Mouse (Mus musculus) CD4-positive, CD25-positive, alpha-beta regulatory T cell, adult 4 months (primary cell): ENCODE results near the gene Sh3gl1. TPM values are rescaled to one million over a fixed set of nuclear protein-coding genes. Genes with fewer than 3 reads are reported as not detected.
"Not testable (repeated sequence)": the region's sequence is repeated elsewhere in the genome, so short reads cannot be mapped to it uniquely, and the experiment has no call there.

ENCODE experiments used
- ATAC-seq: one replicate; pipeline ENCODE4 v1.8.0; 2017
- polyA plus RNA-seq, 2 experiments: library from polyadenylated mRNA; unstranded; fragments of 100-300 nt; shearing (Covaris generic); gene quantifications; one replicate each; pipeline ENCODE4 v1.2.1; 2017

Sh3gl1 gene
- 100 to 1,000 TPM in 1 of 2 experiments, 10 to 100 TPM in 1; 93.7 to 110 TPM for polyA plus RNA-seq

DNA sequence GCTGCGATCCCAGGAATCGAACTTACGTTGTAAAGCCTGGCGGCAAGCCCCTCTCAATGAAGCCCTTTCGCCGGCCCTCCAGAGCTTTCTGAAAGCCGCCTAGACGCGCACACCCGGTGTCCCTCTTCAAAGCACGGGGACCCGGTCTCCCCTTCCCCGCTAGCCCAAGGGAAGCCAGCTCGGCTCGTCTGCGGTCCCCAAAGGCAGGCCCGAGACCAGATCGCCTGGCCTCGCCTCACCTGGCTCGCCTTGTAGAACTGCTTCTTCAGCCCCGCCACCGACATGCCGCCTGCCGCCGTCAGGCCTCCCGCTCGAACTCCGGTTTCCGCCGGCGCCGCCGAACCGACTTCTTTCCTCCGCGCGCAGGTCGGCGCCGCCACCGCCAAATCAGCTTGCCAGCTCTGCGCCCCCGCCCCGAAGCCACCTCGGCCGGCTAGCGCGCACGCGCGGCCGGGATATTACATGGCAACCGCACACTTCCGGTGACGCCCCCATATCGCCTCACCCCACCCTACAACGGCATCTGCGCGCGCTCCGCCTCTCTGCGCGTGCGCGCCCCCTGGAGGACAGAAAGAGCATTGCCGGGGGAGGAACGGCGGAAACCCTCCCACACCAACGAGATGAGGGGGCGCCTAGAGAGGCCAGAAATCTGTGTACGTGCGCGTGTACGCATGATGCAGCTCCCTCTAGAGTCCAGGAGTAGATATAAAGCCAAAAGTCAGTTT lies at the start of gene Sh3gl1:
Sh3gl1 (minus strand) TSS at position 460 of the 725 bp plus-strand sequence.
- ATAC-seq, result peak; percentile 81

DNA sequence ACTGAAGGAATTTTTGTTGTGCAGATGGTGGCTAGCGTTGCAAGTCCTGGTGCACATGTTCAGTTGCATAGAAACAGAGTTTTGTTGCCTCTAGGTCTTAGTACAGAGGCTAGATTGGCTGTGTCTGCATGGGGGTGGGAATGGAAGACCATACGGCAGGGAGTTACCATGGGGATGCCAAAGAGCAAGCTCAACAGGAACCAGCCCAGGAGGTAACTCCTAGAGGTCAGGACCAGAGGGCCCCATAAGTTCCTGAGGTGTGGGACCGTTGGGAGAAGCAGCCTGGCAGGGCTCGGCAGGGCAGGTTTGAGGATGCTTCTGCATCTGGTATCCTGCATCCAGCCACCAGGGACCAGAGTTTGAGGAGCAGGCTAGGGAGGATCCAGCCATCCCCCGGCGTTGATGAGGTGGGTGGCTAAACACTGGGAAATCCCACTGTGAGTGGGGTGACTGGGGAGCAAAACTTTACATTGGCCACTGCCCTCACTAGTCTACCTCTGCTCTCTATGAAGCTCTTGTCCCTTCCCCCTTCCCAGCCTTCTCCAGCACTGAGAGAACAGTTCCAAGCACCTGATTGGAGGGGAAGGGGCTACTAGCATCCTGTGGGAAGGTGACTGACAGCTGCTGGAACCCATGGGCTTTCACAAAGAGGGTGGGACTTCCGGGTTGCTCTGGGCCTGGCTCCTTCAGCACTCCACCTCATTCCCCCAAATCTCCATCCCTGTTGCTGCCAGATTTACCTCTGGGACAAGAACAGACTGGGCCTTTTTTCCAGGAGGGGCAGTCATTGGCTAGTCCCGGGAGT lies 44.5 kb upstream of the Sh3gl1 start:
- ATAC-seq, result no peak

DNA sequence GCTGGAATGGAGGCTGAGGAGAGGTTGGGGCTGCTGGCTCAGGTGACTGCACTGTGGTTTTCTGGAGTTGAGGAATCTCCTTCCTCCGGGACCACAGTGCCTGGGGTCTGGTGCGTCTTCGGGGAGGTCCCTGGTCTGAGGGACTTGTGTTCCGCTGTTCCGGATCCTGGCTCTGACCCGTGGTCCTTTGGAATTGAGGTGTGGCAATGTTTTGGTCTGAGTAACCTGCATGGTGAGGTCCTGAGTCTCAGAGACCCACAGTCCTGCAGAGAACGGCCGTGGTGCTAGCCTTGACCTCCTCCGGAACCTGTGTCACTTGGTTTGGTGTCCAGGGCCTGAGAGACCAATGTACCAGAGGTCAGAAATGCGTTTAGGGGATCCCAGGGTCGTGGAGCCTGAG lies 43.5 kb upstream of the Sh3gl1 start:
- ATAC-seq, result no peak

DNA sequence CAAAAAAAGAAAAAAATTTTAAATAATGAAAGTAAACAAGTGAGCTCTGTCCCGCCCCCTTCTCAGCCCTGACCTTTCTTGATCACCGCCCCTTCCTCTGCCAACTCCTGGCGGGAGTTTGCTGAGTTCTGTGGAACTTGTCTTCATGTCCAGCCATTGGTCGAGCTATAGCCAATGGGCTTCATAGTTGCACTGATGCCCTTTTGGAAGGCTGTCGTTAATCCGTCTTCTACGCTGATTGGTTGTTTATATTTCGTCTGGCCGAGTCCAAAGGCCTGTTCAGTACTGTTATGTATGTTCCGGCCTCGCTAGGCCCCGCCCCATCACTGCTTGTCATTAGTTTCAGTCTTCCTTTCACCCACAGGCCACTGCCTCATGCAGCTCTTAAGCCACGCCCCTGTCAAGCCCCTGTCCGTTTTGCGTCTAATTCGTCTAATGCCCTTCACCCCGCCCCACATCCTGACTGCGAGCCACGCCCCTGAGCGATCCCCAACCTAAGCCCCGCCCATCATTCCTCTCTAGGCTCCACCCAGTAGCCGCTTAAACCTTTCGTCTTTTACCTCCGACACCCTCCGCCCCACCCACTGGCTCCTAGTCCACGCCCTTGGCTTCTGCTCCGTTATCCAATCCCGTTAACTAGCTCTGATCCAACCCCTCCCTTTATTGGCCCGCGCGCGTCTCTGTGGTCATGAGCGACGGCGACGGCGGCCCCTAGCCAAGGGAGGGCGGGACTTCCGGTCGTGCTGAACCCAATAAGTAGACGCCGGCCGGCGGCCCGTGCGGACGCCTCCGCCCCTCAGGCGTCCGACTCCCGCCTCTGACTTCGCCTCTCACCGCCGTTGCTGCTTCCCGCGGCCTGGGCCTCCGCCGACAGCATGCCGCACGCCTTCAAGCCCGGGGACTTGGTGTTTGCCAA lies 42.7 kb upstream of the Sh3gl1 start, which contains the start of gene Hdgfl2:
Hdgfl2 (plus strand) TSS at position 755 of the 916 bp plus-strand sequence.
- ATAC-seq, result peak; percentile 75

DNA sequence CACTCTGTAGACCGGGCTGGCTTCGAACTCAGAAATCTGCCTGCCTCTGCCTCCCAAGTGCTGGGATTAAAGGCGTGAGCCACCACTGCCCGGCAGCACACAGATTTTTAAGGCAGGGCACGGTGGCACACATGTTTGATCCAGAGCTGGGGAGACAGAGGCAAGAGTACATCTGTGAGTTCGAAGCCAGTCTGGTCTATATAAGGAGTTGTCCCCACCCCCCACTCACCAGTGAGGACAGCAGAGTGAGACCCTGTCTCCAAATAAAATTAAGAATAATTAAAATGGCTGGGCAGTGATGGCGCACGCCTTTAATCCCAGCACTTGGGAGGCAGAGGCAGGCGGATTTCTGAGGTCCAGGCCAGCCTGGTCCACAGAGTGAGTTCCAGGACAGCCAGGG lies 41.9 kb upstream of the Sh3gl1 start:
- not testable (repeated sequence) for ATAC-seq

DNA sequence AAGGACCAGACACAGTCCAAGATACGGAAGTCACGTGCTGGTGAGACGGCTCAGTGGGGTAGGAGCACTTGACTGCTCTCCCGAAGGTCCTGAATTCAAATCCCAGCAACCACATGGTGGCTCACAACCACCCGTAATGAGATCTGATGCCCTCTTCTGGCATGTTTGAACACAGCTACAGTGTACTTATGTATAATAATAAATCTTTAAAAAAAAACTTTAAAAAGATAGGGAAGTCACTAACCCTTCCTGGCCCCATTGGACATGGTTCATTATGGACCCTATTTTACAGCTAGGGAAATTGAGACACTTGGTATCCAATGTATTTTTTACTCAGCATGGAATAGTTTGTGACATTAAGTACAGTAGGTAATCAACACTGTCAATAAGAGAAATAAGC lies 41.1 kb upstream of the Sh3gl1 start:
- no peak for ATAC-seq

DNA sequence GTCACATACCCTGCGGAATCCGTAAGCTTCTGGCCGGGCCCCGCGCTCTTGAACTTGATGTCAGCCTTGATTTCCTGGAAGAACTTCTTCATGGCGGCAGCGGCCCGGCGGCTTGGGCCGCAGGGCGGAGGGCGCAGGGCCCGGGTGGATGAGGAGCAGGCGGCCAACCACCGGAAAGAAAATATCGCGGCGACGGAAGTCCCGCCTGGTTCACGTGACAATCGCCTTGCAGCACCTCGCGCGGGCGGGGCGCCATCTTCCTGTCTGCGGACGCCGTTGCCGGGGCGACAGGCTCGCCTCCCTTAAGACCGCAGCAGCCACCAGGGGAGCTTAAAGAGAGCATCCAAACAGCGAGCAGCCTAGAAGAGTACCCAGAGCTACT lies 38.4 kb upstream of the Sh3gl1 start, which contains the start of gene Ubxn6:
Ubxn6 (minus strand) TSS at position 202 of the 382 bp plus-strand sequence.
- ATAC-seq, result peak; percentile 56

DNA sequence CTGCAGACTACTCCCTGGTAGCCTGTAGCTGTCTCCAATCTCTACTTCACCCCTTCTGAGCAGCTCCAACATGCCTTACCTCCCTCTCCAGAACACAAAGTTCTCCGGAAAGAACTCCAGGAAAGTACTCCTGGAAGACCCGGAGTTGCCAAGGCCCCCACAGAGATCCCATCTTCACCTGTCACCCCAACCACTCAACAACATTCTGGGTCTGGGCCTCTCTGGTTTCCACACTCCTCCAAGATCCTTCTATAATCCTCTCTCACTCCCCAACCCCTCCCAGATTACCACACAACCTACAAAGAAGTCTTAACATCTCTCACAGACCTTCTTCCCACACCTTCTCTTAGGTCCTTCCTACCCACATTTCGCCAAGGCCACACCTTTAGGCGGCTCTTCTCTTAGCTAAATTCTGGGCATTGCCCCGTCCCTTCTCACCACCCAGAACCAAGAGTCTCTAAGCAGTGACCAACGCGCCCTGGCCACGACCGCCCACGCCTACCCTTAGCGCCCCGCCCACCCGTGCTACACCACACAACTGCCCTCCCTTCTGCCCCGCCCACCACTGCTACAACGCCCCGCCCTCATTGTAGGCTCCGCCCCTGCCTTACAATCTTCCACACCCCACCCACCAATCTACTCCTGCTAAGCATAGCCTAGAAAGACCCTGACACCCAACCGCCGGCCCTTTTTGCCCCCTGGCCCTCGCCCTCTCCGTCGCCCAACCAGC lies 37.8 kb upstream of the Sh3gl1 start:
- ATAC-seq, result no peak

DNA sequence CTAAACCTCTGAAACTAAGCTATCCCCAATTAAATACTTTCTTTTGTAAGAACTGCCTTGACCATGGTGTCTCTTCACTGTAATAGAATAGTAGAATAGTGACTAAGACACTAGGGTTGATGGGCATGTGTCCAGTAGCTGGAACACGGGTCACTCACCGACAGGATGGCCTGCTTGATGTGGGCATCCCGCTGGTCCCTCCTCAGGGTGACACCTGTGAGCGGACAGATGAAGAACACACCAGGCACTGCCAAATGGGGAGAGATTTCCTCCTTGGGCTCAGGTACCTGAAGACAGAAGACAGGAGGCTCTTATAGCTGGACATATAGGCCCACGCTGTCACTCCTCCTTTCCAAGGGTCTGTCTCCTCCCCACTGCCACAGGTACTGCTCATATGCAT lies 35.8 kb upstream of the Sh3gl1 start:
- no peak for ATAC-seq

DNA sequence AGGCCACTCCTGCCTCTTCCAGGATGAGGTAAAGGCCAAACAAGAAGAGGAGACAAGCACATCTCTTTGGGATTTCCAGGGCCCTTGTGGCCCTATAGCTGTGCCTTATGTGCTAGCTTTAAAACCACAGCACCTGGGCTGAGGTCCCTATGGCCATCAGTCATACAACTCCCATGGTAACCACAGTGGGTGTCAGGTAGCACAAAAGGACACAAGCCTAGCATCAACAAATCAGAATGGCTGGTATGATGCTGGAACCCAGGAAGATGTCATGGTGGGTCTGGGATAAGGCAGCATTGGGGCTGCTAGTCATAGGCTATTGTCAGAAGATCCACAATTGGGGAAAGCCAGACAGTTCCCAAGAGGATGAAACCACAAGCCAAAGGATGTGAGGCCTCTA lies 34.7 kb upstream of the Sh3gl1 start:
- no peak for ATAC-seq

DNA sequence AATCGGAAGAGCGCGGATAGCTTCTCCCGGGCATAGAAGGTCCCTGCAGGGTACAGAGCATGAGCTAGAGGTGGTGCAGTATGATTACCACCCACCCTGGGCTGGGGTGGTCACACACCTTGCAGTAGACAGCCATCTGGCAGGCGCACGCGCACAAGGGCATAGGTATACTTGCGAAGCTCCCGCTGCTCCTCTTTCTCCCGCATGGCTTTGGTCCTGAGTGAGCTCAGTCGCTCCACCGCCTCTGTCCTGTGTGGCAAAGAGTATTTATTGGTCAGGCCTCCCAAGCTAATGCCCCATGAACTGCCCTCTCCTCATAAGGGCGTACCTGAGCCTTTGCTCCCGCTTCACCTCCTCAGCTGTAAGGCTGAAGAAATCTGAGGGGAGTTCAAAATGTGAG lies 32.6 kb upstream of the Sh3gl1 start:
- no peak for ATAC-seq

DNA sequence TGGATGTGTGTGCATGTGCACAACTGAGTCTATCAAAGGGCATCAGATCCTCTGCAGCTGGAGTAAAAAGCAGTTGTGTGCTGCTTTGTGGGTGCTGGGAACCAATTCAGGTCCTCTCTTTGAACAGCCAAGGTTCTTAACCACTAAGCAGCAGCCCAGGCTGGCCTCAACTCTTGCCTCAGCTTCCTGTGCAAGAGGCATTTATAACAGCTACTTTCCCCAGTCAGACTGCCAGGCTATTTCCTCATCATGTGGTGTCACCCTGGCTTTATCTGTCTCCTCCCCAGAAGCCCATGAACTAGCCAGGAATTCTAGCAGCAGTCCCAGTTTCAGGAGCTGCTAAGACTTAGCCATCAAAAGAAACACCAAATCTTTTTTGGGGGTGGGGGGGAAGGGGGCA lies 30.0 kb upstream of the Sh3gl1 start:
- no peak for ATAC-seq

DNA sequence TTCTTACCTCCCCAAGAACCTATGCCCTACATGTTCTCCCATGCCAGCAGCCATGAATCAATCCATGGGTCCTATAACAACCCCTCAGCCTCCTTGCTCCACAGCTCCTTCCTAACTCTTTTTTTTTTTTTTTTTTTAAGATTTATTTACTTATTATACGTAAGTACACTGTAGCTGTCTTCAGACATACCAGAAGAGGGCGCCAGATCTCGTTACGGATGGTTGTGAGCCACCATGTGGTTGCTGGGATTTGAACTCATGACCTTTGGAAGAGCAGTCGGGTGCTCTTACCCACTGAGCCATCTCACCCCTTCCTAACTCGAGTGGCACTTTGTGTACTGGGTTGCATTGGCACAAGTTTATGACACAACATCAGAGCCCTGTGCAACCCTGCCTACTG lies 29.3 kb upstream of the Sh3gl1 start:
- ATAC-seq, result not testable (repeated sequence)

DNA sequence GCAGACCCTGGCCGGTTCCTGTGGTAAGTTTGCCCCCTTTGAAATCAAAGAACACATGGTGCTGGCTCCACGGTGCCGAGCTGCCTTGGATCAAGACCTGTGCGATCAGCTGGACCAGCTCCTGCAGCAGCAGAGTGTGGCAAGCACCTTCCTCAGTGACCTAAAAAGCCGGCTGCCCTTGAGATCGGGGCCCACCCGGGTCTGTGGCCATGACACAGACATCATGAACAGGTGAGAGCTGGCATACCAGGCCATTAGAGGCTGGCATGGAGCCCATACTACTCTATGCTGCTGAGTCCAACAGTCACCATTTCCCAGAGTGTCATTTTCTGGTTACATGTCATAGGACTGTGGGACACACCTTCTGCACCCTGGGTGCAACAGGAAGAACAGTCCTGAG lies 25.6 kb upstream of the Sh3gl1 start:
- no peak for ATAC-seq

DNA sequence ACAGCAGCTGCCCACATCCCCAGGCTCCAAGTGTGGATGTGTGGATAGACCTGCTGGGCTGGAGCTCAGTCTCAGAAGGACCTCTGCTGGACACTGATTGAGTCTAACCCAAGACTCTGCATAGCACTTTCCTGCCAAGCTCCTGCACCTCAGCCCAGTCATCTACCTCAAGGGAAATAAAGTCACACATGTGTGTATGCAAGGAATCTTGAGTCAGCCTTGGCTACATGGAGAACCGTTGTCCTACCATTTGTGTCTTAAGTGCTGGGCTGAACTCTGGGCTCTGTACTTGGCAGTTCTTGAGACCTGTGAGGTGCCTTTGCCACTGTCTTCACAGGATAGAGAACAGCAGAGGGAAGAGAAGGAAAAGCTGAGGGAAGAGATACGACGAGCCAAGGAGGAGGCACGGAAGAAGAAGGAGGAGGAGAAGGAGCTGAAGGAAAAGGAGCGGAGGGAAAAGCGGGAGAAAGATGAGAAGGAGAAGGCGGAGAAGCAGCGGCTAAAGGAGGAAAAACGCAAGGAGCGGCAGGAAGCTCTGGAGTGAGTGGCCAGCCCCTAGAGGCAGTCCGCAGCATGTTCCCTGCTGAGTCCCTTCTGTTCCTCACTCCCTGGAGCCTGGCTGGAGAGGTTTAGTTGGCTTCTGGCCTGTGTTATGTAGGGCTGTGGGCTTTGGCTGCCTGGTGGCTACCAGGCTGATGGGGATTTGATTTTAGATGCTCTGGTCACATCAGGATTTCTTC lies 21.1 kb upstream of the Sh3gl1 start:
- no peak for ATAC-seq

DNA sequence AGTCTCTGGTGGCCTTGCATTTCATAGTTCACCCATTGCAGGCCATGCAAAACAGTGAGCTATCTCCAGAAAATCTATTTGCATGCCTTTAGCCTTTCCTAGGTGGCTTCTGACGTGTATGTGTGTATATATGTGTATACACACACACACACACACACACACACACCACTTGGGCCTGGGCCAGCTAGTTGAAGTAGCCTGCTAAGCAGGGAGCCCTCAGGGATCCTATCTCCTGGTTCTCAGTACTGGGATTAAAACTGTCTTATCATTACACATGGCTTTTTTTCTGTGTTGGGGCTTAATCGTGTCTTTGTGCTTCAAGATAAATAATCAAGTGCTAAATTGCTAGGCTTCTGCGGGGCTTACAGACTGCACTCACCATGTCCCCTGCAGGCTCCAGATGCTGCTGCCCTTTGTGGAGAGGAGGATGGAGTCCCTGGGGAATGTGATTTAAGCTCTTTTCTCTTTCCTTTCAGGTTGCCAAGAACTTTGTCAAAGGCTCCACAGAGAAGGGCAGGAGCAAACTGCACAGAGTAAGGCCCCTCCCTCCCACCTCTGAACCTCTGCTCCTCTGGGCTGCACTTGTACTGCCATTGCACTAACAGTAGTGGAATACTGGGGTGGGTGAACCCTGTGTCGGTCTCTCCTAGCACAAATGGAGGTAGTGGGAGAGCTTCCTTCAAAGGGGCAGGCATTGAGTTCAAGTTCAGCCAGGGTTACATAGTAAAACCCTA lies 19.7 kb upstream of the Sh3gl1 start:
- no peak for ATAC-seq

DNA sequence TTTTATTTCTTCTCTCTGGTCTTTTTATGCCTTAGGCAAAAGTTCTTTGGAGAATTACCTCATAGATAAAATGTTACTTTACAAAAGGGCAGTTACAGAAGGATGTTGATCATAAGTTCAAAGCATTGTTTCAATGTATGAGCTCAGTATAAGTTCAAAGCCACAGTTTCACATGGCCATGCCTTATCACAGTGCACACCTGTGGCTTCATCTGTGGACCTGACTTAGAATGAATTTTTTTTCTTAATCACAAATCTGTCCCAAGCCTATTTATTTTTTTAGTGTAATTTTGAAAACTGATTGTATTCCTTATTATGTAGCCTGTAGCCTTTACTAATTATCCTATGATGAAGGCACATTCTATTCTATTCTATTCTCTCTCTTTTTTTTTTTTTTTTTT lies 18.5 kb upstream of the Sh3gl1 start:
- ATAC-seq, result no peak

DNA sequence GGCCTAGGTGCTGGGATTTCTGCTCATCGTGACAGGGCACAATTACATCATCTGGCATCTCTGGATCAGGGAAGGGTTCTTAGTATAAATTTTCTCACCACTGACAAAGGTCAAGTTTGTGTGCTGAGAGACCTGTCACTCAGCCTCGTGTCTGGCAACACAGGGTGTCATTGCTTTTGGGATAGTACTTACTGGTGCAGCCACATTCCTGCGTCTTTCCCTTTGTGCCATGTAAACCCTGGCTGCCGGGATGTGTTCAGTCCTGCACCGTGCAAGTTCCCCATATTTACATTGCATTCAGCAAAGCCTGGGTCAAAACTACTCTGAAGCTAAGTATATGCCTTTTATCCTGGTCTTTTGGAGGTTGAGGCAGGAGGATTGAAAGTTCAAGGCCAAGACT lies 14.9 kb upstream of the Sh3gl1 start:
- no peak for ATAC-seq

DNA sequence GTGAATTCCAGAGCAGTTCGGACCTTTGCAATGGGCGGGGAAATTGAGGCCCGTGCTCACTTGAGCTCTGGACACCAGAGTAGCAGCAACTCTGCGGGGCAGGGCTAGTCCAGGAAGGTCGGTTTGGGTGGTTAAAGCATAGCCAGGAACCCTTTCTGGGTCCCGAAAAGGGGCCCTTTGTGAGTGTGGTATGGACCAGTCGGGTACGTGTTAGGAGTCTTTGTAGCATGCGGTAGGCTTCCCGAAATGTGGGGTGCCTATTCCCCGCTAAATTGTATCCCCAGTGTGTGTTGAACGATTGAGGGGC lies 4.4 kb upstream of the Sh3gl1 start:
- ATAC-seq, result no peak

DNA sequence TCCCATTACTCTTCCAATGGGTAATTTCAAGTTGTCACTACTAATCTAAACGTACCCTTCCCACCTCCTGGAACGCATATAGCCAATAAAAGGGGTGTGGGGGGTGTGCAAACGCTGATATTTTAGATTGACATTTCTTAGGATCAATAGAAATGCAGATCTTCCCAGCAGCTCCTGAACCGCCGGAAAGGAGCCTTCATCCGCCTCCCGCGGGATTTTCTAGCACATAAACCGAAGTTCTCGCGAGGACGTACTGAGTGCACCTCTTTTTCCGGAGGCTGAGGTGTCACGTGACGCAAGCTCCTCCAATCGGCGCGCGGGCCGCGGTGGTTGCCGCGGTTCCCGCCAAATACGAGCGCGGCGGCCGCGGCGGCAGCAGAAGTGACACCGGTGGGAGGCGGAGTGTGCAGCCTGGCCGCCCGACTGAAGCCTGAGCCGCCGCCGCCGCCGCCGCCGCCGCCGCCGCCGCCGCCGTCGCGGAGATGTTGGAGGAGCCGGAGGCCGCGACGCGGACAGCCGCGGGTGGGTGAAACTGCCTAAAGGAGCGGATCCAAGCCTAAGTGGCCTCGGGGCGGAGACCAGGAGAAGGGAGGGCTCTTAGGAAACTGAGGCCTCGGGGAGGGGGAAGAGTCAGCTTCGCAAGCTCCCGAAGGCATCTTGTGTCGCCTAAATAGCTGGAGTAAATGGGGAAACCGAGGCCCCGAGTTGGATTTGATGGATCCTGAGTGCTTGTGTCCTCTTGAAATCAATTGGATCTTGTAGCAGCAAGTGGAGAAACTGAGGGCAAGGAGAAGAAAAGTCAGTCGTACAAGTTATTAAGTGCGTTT lies 3.8 kb upstream of the Sh3gl1 start, which contains the start of gene Chaf1a:
Chaf1a (plus strand) TSS at position 410 of the 827 bp plus-strand sequence.
- peak; percentile 72 for ATAC-seq
